Mouse (Mus musculus) naive thymus-derived CD4-positive, alpha-beta T cell, adult 2 months (primary cell): Measurements from ENCODE around the gene Gm21996.
"Not testable (repeated sequence)": the region's sequence is repeated elsewhere in the genome, so short reads cannot be mapped to it uniquely, and the experiment has no call there.

Source experiments
- DNase-seq: peaks from one replicate; pipeline ENCODE4 v3.0.0-alpha.2; 2011; ENCODE audit warnings: low read depth

Gm21996 gene

DNA sequence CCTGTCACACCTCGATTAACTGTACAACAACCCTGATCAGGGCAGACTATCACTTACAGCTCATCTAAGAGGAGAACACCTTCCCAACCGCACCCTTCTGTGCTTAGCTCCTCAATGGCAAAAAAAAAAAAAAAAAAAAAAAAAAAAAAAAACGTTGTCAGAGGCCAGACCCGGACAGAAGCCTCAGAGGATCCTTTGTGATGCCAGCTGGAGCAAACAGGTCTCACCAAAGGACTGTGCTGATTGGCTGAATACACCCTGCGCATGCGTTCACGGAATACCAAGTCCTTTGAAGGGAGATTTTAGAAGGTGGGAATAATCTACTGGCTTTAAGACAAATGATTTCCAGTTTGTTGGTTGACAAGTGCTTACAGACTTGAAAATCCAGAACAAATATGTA, at the start of gene Gm21996:
Gm21996 (minus strand) TSS at position 101 of the 400 bp plus-strand sequence.
- DNase-seq = not testable (repeated sequence)
